24 mouse cellular contexts compared by ENCODE assay signal in the genomic region with DNA sequence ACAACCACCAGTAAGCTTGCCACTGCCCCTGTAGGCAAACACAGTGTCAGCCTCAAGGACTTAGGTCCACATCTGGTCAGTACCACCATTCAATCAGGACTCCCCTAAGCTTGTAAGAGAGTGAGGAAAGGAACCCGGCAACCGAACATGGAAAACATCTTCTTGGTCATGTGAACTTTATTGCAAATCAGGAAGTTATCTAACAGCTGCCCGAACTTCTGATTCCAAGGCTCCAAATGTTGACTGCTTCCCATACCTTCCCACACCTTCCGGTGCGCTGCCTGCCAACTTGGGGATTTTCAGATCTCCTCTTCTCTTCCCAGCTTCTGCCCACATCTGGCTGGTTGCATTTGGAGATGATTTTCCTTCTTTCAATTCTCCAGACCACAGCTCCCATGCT. TPM values are rescaled to one million over a fixed set of nuclear protein-coding genes. Genes with fewer than 3 reads are reported as not detected.
DNase-seq lines count a peak whose midpoint lies in the region; ATAC-seq and TF ChIP-seq lines count a peak whose summit lies in the region.
"Had no signal": no experiment of that assay in that cellular context is flagged by ENCODE, and none has a peak within 500 bp of the region (broad histone marks: within the 10 kb centered on the region; RNA-seq: fewer than 3 reads in every experiment).

No protein-coding gene starts in this region.

- no peak for ATAC-seq in forebrain, postnatal 0 days
- ATAC-seq in midbrain, embryonic 11.5 days (ENCODE audit: low FRiP score), result no peak
- no peak for ATAC-seq in midbrain, embryonic 16.5 days
- no peak for ATAC-seq in embryonic facial prominence, embryonic 11.5 days (replicated peaks; ENCODE audit: insufficient number of reproducible peaks, low FRiP score, low TSS enrichment, low read depth)
- ATAC-seq in monocyte, adult 5-6 weeks (replicated peaks; ENCODE audit: insufficient number of reproducible peaks, low FRiP score, low TSS enrichment, poor library complexity, severe bottlenecking), result no peak
- ATAC-seq: activated CD4-positive, CD25-positive, alpha-beta regulatory T cell, adult 4 months; forebrain, embryonic 13.5 days; intestine, embryonic 15.5 days; Patski had no signal

- no peak for TF ChIP-seq CTCF in forebrain, postnatal 0 days (IDR thresholded peaks at IDR 0.05; ENCODE audit: low read depth)

- H3K9me3 ChIP-seq in forebrain, embryonic 10.5 days, result no peaks in the 10 kb centered on the region
- no peaks in the 10 kb centered on the region for H3K9me3 ChIP-seq in forebrain, postnatal 0 days (ENCODE audit: low read length)
- H3K9me3 ChIP-seq in midbrain, embryonic 11.5 days (ENCODE audit: control insufficient read depth, low read length), result no peaks in the 10 kb centered on the region
- no peaks in the 10 kb centered on the region for H3K9me3 ChIP-seq in midbrain, embryonic 16.5 days (replicated peaks; ENCODE audit: control insufficient read depth, low read length, poor library complexity, severe bottlenecking)
- H3K9me3 ChIP-seq in embryonic facial prominence, embryonic 11.5 days (replicated peaks; ENCODE audit: control insufficient read depth, low read length), result no peaks in the 10 kb centered on the region
- H3K9me3 ChIP-seq in limb, embryonic 10.5 days (replicated peaks), result no peaks in the 10 kb centered on the region
- H3K9me3 ChIP-seq: forebrain, embryonic 13.5 days; heart, embryonic 10.5 days; hindbrain, embryonic 13.5 days; intestine, embryonic 15.5 days had no signal

- no peak overlapping the region for H3K9ac ChIP-seq in forebrain, postnatal 0 days
- H3K9ac ChIP-seq in midbrain, embryonic 11.5 days (ENCODE audit: low read length), result no peak overlapping the region
- no peak overlapping the region for H3K9ac ChIP-seq in midbrain, embryonic 16.5 days (ENCODE audit: low read depth, low read length)
- no peak overlapping the region for H3K9ac ChIP-seq in embryonic facial prominence, embryonic 11.5 days (replicated peaks; ENCODE audit: low read length)
- H3K9ac ChIP-seq: forebrain, embryonic 13.5 days; hindbrain, embryonic 13.5 days; intestine, embryonic 15.5 days had no signal

- peaks cover 100% of the 10 kb centered on the region for H3K27me3 ChIP-seq in forebrain, embryonic 10.5 days (ENCODE audit: poor library complexity, severe bottlenecking)
- peaks cover 94% of the 10 kb centered on the region for H3K27me3 ChIP-seq in forebrain, postnatal 0 days (ENCODE audit: insufficient read depth, low read length)
- peaks cover 97% of the 10 kb centered on the region for H3K27me3 ChIP-seq in midbrain, embryonic 11.5 days (ENCODE audit: control insufficient read depth, insufficient read depth, low read length)
- H3K27me3 ChIP-seq in midbrain, embryonic 16.5 days (ENCODE audit: control insufficient read depth, insufficient read depth, low read depth, low read length), result peaks cover 87% of the 10 kb centered on the region
- H3K27me3 ChIP-seq in embryonic facial prominence, embryonic 11.5 days (ENCODE audit: control insufficient read depth, insufficient read depth, low read length), result peaks cover 73% of the 10 kb centered on the region
- peaks cover 99% of the 10 kb centered on the region for H3K27me3 ChIP-seq in limb, embryonic 10.5 days (ENCODE audit: low read depth, poor library complexity, severe bottlenecking)
- H3K27me3 ChIP-seq: CH12.LX, Patski had no signal

- H3K4me1 ChIP-seq in forebrain, embryonic 10.5 days, result 0 out of 2 replicates have a peak, but pooled peaks cover 6% of the 10 kb centered on the region
- H3K4me1 ChIP-seq in forebrain, postnatal 0 days (ENCODE audit: insufficient read depth), result no peaks in the 10 kb centered on the region
- no peaks in the 10 kb centered on the region for H3K4me1 ChIP-seq in midbrain, embryonic 11.5 days (ENCODE audit: control insufficient read depth, insufficient read depth, low read length)
- H3K4me1 ChIP-seq in midbrain, embryonic 16.5 days (ENCODE audit: control insufficient read depth, insufficient read depth, low read length), result no peaks in the 10 kb centered on the region
- no peaks in the 10 kb centered on the region; the same call in 1 of the 2 replicates for H3K4me1 ChIP-seq in embryonic facial prominence, embryonic 11.5 days (ENCODE audit: control insufficient read depth, insufficient read depth, low read length)
- peaks cover 76% of the 10 kb centered on the region for H3K4me1 ChIP-seq in limb, embryonic 10.5 days
- H3K4me1 ChIP-seq: forebrain, embryonic 13.5 days; hindbrain, embryonic 13.5 days had no signal

- WGBS in forebrain, embryonic 10.5 days, result 8% methylated on average over 5 of the region's 5 CpGs
- 8% methylated on average over 5 of the region's 5 CpGs for WGBS in forebrain, postnatal 0 days
- WGBS in midbrain, embryonic 11.5 days, result 4% methylated on average over 5 of the region's 5 CpGs
- WGBS in midbrain, embryonic 16.5 days, result 7% methylated on average over 5 of the region's 5 CpGs
- whole genome bisulfite sequencing in embryonic facial prominence, embryonic 11.5 days, result 10% methylated on average over 5 of the region's 5 CpGs
- WGBS in limb, embryonic 10.5 days, result 32% methylated on average over 5 of the region's 5 CpGs

- H3K27ac ChIP-seq in forebrain, embryonic 10.5 days, result no peak overlapping the region
- no peak overlapping the region for H3K27ac ChIP-seq in forebrain, postnatal 0 days (ENCODE audit: low read depth, low read length)
- no peak overlapping the region for H3K27ac ChIP-seq in midbrain, embryonic 11.5 days (ENCODE audit: low read depth, low read length)
- H3K27ac ChIP-seq in midbrain, embryonic 16.5 days (ENCODE audit: low read length), result no peak overlapping the region
- H3K27ac ChIP-seq in embryonic facial prominence, embryonic 11.5 days (replicated peaks; ENCODE audit: low read depth, low read length), result no peak overlapping the region
- H3K27ac ChIP-seq in limb, embryonic 10.5 days, result no peak overlapping the region
- H3K27ac ChIP-seq: forebrain, embryonic 13.5 days; gastrocnemius, adult 2 months; hindbrain, embryonic 13.5 days; intestine, embryonic 15.5 days had no signal

- H3K36me3 ChIP-seq in forebrain, embryonic 10.5 days (replicated peaks), result no peaks in the 10 kb centered on the region
- no peaks in the 10 kb centered on the region for H3K36me3 ChIP-seq in forebrain, postnatal 0 days (ENCODE audit: insufficient read depth)
- H3K36me3 ChIP-seq in midbrain, embryonic 11.5 days (ENCODE audit: control insufficient read depth, insufficient read depth, low read length), result no peaks in the 10 kb centered on the region
- H3K36me3 ChIP-seq in midbrain, embryonic 16.5 days (ENCODE audit: control insufficient read depth, insufficient read depth, low read length), result no peaks in the 10 kb centered on the region
- no peaks in the 10 kb centered on the region for H3K36me3 ChIP-seq in embryonic facial prominence, embryonic 11.5 days (replicated peaks; ENCODE audit: control insufficient read depth, insufficient read depth, low read depth, low read length)
- H3K36me3 ChIP-seq in limb, embryonic 10.5 days, result 0 out of 2 replicates have a peak, but pooled peaks cover 3% of the 10 kb centered on the region
- H3K36me3 ChIP-seq: hindbrain, embryonic 13.5 days; intestine, embryonic 15.5 days had no signal

- peak; percentile 17 for DNase-seq in forebrain, embryonic 10.5 days (ENCODE audit: extremely low spot score, low spot score)
- DNase-seq in forebrain, postnatal 0 days, result no peak
- peak; percentile 94 for DNase-seq in midbrain, embryonic 11.5 days (ENCODE audit: low spot score, missing footprints)
- peak; percentile 8 for DNase-seq in embryonic facial prominence, embryonic 11.5 days (ENCODE audit: low spot score)
- DNase-seq in limb, embryonic 10.5 days (ENCODE audit: low spot score), result peak; percentile 32
- no peak for DNase-seq in ovary, postnatal 14 days (ENCODE audit: low spot score)
- DNase-seq: adrenal gland, postnatal 14 days; cerebellum, adult 18-20 months; cerebellum, adult 9-11 months; cerebellum, postnatal 36 days; gastrocnemius, adult 2 months; gastrocnemius, postnatal 25 days; heart, postnatal 10 days; heart, postnatal 4 days had no signal

- H3K4me3 ChIP-seq in forebrain, embryonic 10.5 days, result no peak overlapping the region
- H3K4me3 ChIP-seq in forebrain, postnatal 0 days (ENCODE audit: low read depth, low read length), result no peak overlapping the region
- H3K4me3 ChIP-seq in midbrain, embryonic 11.5 days (ENCODE audit: low read depth, low read length), result no peak overlapping the region
- no peak overlapping the region for H3K4me3 ChIP-seq in midbrain, embryonic 16.5 days (ENCODE audit: low read depth, low read length)
- no peak overlapping the region for H3K4me3 ChIP-seq in embryonic facial prominence, embryonic 11.5 days (ENCODE audit: low read depth, low read length)
- H3K4me3 ChIP-seq in limb, embryonic 10.5 days, result no peak overlapping the region
- H3K4me3 ChIP-seq: forebrain, embryonic 13.5 days; gastrocnemius, adult 2 months; heart, embryonic 10.5 days; hindbrain, embryonic 13.5 days; intestine, embryonic 15.5 days had no signal

- H3K4me2 ChIP-seq in forebrain, postnatal 0 days (ENCODE audit: low read depth), result no peak overlapping the region
- H3K4me2 ChIP-seq in midbrain, embryonic 11.5 days, result no peak overlapping the region
- H3K4me2 ChIP-seq in midbrain, embryonic 16.5 days (ENCODE audit: low read length), result no peak overlapping the region
- no peak overlapping the region for H3K4me2 ChIP-seq in embryonic facial prominence, embryonic 11.5 days (ENCODE audit: low read depth, low read length)
- H3K4me2 ChIP-seq: forebrain, embryonic 13.5 days; hindbrain, embryonic 13.5 days; intestine, embryonic 15.5 days had no signal

RNA-seq across cellular contexts. Expression of a gene that starts 26.4 kb away (rescaled TPM):
- not detected in 2 replicates for polyA plus RNA-seq in forebrain, embryonic 10.5 days (2016; fragmentation: Nextera tagmentation; extraction: Ambion mirVana)
- total RNA-seq in forebrain, postnatal 0 days (2014; rRNA removed), result not detected in 2 replicates
- polyA plus RNA-seq in forebrain, postnatal 0 days (2015; fragmentation: Nextera tagmentation; extraction: Ambion mirVana), result not detected in 2 replicates
- polyA plus RNA-seq in midbrain, embryonic 11.5 days (2014; fragmentation: Nextera tagmentation; extraction: Ambion mirVana), result not detected in 2 replicates
- not detected in 2 replicates for polyA plus RNA-seq in midbrain, embryonic 16.5 days (2015; fragmentation: Nextera tagmentation; extraction: Ambion mirVana)
- 8.3 and 8.7 TPM in 2 replicates for polyA plus RNA-seq in embryonic facial prominence, embryonic 11.5 days (2014; fragmentation: Nextera tagmentation; extraction: Ambion mirVana)
- polyA plus RNA-seq in limb, embryonic 10.5 days (2016; fragmentation: Nextera tagmentation; extraction: Ambion mirVana), result 9.8 and 10.1 TPM in 2 replicates
- not detected in 3 replicates for total RNA-seq in monocyte, adult 5-6 weeks (2017)
- total RNA-seq: CH12.LX; granulocyte monocyte progenitor cell, adult 5-6 weeks had no signal
- polyA plus RNA-seq: activated CD4-positive, CD25-positive, alpha-beta regulatory T cell, adult 4 months; forebrain, embryonic 13.5 days; hindbrain, embryonic 13.5 days had no signal

Comparison
In these comparisons a context has a peak if more than half of its experiments do, and no peak if none do; other contexts are left out.
1. DNase-seq: peak in forebrain, embryonic 10.5 days (single experiment), midbrain, embryonic 11.5 days (single experiment), embryonic facial prominence, embryonic 11.5 days (single experiment) and limb, embryonic 10.5 days (single experiment); none in forebrain, postnatal 0 days (single experiment) and ovary, postnatal 14 days (single experiment).